Mouse (Mus musculus): Measurements from ENCODE around the gene Nuak1.

Nuak1 gene

DNA sequence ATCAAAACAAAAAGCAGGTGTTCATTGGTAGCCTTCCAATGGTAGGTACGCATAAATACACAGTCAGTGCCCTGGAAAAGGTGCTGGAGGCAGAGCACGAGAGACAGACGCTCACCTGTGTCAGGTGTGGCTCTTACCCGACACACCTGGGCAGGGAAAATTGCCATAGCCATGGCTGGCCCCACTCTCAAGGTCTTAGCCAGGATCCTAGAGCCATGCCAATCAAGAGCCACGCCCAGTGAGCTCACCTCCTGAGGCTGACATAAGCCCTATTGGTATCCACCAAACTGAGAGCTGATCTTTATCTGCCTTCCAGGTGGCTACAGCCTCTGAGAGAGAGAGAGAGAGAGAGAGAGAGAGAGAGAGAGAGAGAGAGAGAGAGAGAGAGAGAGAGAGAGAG is 64.1 kb downstream of the Nuak1 start:
- DNase-seq, result no peak

DNA sequence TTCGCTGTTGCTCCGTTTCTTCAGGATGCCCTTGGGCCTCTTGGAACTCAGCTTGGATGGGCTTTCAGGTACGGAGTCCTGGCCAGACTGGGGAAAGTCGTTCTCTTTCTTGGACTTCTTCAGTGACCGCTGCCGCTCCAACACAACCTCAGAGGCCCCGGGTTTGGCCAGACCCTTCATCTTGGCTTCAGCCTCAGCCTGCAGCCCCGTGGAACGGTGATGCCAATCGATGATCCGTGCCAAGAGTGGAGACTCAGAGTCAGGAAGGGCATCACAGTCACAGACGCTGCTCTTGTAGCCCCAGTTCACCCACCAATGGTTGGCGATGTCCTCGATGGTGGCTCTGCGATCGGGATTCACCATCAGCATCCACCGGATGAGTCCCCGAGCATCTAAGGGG is 65.4 kb downstream of the Nuak1 start:
- DNase-seq, result no peak

DNA sequence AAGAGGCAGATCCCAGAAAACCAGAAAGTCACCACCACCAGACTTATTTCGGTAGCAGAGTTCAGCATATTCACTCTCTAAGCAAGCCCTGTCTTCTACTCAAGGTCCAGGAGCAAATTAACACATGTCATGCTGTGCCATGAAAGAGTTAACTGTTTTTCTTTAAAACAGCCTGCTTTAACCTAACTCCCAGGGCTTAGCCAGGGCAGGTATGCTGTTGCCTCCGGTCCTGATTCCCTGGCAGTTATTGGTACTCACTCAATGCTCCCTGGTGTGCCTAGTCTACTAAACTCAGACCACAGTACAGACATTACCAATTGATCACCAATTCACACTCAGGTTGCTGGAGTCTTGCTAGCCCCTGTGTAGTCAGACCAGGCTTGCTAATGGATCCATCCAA is 66.9 kb downstream of the Nuak1 start:
- DNase-seq, result no peak

- no peak for DNase-seq
Observed at GRCm38 (mm10) chr10:84372161-84373095, 68.0 kb downstream of the Nuak1 start.

GRCm38 (mm10) chr10:84371681-84372160 is 68.7 kb downstream of the Nuak1 start:
- no peak for DNase-seq

DNA sequence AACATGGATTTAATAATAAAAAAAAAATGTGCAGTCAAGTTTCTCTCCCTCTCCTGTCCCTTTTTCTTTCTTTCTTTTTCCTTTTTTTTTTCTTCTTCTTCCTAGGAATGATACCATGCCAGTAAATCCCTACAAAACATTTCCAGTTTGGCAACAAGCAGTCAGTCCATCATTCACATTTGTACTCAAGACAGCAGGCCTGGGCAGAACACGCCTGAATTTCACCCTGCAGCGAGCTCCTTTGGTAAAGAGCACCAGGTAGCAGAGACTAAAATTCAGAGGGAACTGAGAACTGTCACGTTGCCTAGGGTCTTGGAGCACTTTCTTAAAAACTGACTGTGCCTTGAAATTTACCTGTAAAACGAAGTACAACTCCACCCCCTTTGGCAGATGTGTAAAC is 69.2 kb downstream of the Nuak1 start:
- no peak for DNase-seq

DNA sequence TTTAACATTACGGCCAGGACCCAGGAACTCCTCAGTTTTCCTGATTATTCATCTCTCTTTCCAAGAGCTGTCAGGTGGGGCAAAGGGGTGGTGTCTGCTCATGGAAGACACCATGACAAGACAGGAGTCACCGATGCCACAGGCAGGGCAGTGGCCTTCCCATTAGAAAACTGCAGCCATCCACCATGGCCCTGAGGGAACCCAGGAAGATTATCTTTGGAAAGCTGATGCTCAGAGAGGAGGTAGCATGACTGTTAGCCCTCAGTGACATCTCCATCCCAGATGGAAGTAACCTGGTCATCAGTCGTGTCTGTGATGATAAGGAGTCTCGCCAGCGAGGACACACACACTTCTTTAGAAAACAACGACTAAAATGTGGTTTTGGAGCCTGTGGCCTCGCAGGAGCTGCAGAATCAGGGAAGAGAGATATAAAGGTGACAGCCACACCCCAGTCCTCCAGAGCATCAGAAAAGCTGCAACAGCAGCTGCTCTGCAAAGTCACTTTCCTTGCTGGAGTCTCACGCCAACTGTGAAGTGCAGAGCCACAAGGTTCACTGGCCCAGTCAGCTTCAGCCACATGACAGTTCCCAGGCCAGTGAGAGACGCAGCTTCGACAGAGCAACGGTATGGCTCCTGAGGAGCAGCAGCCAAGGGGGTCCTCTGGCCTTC is 70.6 kb downstream of the Nuak1 start:
- DNase-seq, result no peak

- DNase-seq, result no peak
Observed at GRCm38 (mm10) chr10:84368185-84368584, 72.2 kb downstream of the Nuak1 start.

DNA sequence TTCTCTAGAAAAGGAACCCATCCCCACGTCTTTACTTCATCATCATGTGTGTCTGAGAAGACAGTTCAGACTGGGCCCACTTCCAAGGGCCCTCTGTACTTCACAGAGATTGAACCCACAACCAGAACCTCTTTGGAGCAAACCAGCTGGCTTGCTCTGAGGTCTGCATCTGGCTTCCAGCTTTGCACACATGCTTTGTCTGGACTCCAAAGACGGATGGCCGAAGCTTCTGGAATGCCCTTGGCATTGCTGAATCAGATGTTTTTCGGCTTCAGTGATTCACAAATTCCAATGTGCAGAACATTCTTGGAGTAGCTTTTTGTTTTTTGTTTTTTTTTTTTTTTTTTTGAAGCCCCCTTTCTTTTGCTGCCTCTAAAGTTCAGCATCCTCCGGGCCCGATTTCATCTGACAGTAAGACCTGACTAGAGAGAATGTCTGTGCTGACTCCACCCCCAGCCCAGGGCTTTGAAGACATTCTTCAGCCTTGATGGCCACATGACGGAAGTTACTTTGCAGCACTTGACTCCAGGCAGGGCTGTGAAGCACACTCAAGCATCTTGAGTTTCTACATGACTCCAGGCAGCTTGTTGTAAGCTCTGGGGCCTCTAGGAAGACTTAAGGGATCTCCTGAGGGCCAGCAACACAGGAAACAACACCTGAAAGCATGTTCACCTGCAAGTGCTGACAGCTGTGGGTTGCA is 75.1 kb downstream of the Nuak1 start:
- no peak for DNase-seq

GRCm38 (mm10) chr10:84363833-84364232 is 76.6 kb downstream of the Nuak1 start:
- no peak for DNase-seq

- no peak for DNase-seq
Observed at GRCm38 (mm10) chr10:84360953-84361352, 79.4 kb downstream of the Nuak1 start.

DNA sequence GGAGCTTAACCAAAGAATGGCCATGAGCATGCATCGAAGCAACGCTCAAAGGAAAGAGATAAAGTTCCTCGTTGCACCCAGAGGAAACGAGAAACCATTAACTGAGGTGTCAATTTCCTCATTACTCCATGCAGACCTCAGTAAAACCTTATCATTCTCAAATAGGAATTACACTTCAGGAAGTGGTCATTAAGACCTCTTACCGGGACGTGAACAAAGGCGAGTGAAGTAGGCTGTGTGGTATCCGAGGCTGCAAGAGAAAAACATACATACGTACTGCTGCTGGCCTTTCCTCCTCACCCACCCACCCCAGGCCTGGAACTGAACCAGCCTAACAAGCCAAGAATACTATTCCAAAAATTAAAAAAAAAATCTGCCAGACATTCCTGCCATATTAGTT is 80.0 kb downstream of the Nuak1 start:
- no peak for DNase-seq

- no peak for DNase-seq
Observed at GRCm38 (mm10) chr10:84358738-84359120, 81.7 kb downstream of the Nuak1 start.

- no peak for DNase-seq
Observed at GRCm38 (mm10) chr10:84357997-84358737, 82.2 kb downstream of the Nuak1 start.

DNA sequence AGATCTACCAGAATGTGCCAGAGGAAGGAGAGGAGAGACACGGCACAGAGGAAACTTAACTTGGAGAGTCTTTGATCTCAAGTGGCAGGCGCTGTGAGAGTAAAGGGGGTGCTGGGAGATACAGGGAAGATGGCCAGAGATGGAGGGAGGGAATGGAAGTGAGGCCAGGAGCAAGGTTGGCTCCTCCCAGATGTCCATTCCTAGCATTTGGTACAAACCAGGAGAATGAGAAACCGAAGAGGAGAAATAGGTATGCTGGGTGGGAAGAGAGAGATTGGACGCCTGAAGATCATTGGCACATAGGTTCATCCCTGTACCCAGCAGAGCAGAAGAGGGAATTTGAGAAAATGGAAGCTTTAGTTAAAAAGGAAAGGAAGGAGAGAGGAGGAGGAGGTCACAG is 82.8 kb downstream of the Nuak1 start:
- DNase-seq, result no peak

DNA sequence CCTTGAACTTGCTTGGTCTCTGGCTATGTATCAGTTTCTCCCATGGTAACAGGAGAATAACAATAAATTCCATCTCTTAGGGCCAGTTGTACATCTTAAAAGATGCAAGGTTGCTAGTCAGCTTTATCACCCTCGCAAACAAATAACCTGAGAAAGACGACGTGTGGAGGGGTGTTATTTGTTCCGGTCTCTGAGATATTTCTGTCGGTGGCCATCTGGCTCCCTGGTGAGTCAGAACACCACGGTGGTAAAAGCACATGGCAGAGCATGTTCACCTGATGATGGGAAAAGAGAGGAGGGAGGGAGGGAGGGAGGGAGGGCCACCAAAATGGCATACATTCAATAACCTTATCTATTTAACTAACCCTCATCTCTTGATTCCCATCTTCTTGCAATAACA is 86.1 kb downstream of the Nuak1 start:
- DNase-seq, result no peak

GRCm38 (mm10) chr10:84345730-84346129 is 94.7 kb downstream of the Nuak1 start:
- DNase-seq, result no peak

DNA sequence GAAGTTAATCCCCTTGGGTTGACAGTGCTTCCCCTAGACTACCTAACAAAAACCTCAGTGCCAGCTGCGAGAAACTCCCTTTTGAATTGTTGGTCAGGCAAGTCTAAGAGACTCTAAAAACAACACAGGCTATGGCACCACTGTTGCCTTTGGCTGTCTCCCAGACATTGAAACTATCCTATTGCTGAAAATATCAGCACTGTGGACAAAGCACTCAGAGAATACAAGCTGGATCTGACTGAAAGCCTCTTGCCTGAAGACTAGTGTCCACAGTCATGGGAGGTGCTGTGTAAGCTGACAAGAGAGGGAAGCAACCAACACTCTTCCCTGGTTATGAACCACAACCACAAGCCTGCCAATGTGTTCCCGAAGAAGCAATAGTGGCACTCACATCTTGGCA is 96.9 kb downstream of the Nuak1 start:
- no peak for DNase-seq

DNA sequence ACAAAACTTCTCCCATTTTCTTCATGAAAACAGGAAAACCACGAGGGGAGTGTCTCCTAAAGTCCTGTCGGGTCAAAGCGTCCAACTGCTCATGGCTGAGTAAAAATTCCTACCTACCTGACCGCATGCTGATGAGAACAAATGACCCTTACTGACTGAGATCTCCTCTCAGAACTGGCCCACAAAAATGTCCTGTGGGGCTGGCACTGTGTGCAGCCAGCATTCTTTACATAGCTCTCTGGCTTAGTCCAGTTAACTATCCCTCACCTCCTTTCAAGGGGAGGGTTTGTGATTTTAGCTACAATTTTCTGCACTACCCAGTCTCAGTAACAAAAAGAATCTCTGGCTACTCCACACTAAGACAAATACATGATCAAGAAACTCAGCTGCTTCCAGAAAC is 100.9 kb downstream of the Nuak1 start:
- no peak for DNase-seq

- DNase-seq, result no peak
Observed at GRCm38 (mm10) chr10:84338752-84339151, 101.6 kb downstream of the Nuak1 start.

- DNase-seq, result no peak
Observed at GRCm38 (mm10) chr10:84335441-84335840, 105.0 kb downstream of the Nuak1 start.

- no peak for DNase-seq
Observed at GRCm38 (mm10) chr10:84329822-84330221, 110.6 kb downstream of the Nuak1 start.

DNA sequence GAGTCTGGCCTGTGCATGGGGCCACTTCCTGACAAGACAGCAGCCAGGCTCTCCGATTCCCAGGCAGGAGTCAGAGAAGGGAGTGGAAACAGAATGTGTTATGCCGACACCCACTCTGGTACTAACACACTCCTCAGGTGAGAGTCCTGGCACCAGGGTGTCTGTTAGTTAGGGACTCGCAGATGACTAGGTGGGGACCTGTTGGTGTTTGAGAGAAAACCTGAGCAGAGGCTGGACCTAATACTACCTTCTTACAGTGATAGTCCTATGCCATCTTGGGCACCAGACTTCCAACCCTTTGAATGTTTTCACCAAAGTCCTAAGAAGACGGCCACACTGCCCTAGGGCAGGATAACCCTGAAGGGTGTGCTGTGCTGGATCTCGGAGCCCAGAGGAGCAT is 111.1 kb downstream of the Nuak1 start:
- no peak for DNase-seq
